Mouse (Mus musculus) heart, postnatal 0 days (tissue): Measurements from ENCODE around the gene Ssc5d.
A peak's percentile ranks its signal among the peaks of the same experiment; 100 is the strongest.

ENCODE experiments used
- CTCF ChIP-seq: IDR thresholded peaks from 2 replicates; pipeline ENCODE4 v1.5.1; 2016; ENCODE audit warnings: antibody characterized with exemption, control low read depth, low read depth
- EP300 ChIP-seq: IDR thresholded peaks from 2 replicates; pipeline ENCODE4 v1.6.1; 2016; ENCODE audit warnings: antibody characterized with exemption, low read depth

- TF ChIP-seq EP300 (0 out of 2 replicates have a peak, but pooled peaks have one; percentile 50), CTCF (no peak)
Measured at GRCm38 (mm10) chr7:4953815-4954445, 28.3 kb downstream of the Ssc5d start.
